Mouse (Mus musculus) hindlimb bud, embryonic 11.5 days (tissue): ENCODE measurements around the gene Kirrel2.
"Not testable (repeated sequence)": the region's sequence is repeated elsewhere in the genome, so short reads cannot be mapped to it uniquely, and the experiment has no call there.

Experiments
- DNase-seq: peaks from one replicate; pipeline ENCODE4 v3.0.0-alpha.2; 2012; ENCODE audit warnings: low read depth, low spot score; ENCODE audit errors: extremely low spot score

Kirrel2 gene

GRCm38 (mm10) chr7:30457629-30458330 lies at the start of gene Kirrel2, which contains the start of gene Nphs1:
Gene Kirrel2 (minus strand): TSS chr7:30457690.
Gene Nphs1 (plus strand): TSS chr7:30458315.
- no peak for DNase-seq

- not testable (repeated sequence) for DNase-seq
These were observed 43.7 kb upstream of the Kirrel2 start for GRCm38 (mm10) chr7:30501159-30501558.

GRCm38 (mm10) chr7:30495506-30496042 lies 38.1 kb upstream of the Kirrel2 start:
- DNase-seq: not testable (repeated sequence)

- DNase-seq: no peak
These were observed 36.0 kb upstream of the Kirrel2 start, which contains the start of gene Prodh2 for GRCm38 (mm10) chr7:30493401-30493931. Gene Prodh2 (plus strand): TSS chr7:30493622.

GRCm38 (mm10) chr7:30492765-30493164 lies 35.3 kb upstream of the Kirrel2 start:
- peak; percentile 31 for DNase-seq

- DNase-seq: no peak
These were observed 33.4 kb upstream of the Kirrel2 start for GRCm38 (mm10) chr7:30490957-30491307.

GRCm38 (mm10) chr7:30490251-30490956 lies 32.9 kb upstream of the Kirrel2 start:
- DNase-seq: no peak

- DNase-seq: peak; percentile 35
These were observed 26.8 kb upstream of the Kirrel2 start for GRCm38 (mm10) chr7:30484250-30484649.

- DNase-seq: no peak
These were observed 20.2 kb upstream of the Kirrel2 start for GRCm38 (mm10) chr7:30477415-30478381.

- not testable (repeated sequence) for DNase-seq
These were observed 18.6 kb upstream of the Kirrel2 start for GRCm38 (mm10) chr7:30476136-30476535.

GRCm38 (mm10) chr7:30474999-30475398 lies 17.5 kb upstream of the Kirrel2 start:
- no peak for DNase-seq

GRCm38 (mm10) chr7:30472411-30472810 lies 14.9 kb upstream of the Kirrel2 start:
- no peak for DNase-seq

GRCm38 (mm10) chr7:30464816-30465300 lies 7.4 kb upstream of the Kirrel2 start:
- no peak for DNase-seq

- DNase-seq: no peak
These were observed 6.5 kb upstream of the Kirrel2 start for GRCm38 (mm10) chr7:30463996-30464395.

GRCm38 (mm10) chr7:30463568-30463967 lies 6.1 kb upstream of the Kirrel2 start:
- no peak for DNase-seq

- DNase-seq: no peak
These were observed 2.0 kb upstream of the Kirrel2 start for GRCm38 (mm10) chr7:30459484-30459883.

GRCm38 (mm10) chr7:30456911-30457628 lies 420 bp downstream of the Kirrel2 start:
- no peak for DNase-seq

- DNase-seq: no peak
These were observed 1.0 kb downstream of the Kirrel2 start for GRCm38 (mm10) chr7:30456487-30456886.

GRCm38 (mm10) chr7:30454259-30454658 lies 3.2 kb downstream of the Kirrel2 start:
- no peak for DNase-seq

- no peak for DNase-seq
These were observed 3.7 kb downstream of the Kirrel2 start for GRCm38 (mm10) chr7:30453766-30454165.
